Mouse (Mus musculus) gastrocnemius, adult 2 months (tissue): ENCODE measurements around the gene Nfib. TPM values are rescaled to one million over a fixed set of nuclear protein-coding genes. Genes with fewer than 3 reads are reported as not detected.

Experiments
- DNase-seq: peaks from one replicate; pipeline ENCODE4 v3.0.0; 2022
- H3K27ac ChIP-seq: fragments of 200-600 bp; 2 replicates; pipeline ENCODE4 v1.8.1; 2022; ENCODE audit warnings: mild to moderate bottlenecking
- H3K4me3 ChIP-seq: fragments of 200-600 bp; 2 replicates; pipeline ENCODE4 v1.8.1; 2022; ENCODE audit warnings: mild to moderate bottlenecking, moderate library complexity
- CTCF ChIP-seq: fragments of 200-600 bp; IDR thresholded peaks from 2 replicates; pipeline ENCODE4 v1.8.1; 2022; ENCODE audit warnings: antibody characterized with exemption, mild to moderate bottlenecking, moderate library complexity
- intact Hi-C: fragments of 180-260 bp; cut with DNase I; formaldehyde crosslinking; loops from one replicate; pipeline ENCODE4 v1.15.1; 2025
- total RNA-seq, 2 experiments: library from RNA; stranded (reverse); gene quantifications; 2 replicates each; pipeline ENCODE4 v1.2.3; 2021

Gene Nfib
- total RNA-seq, 2 experiments from 2014 or later: 67.9 to 93.6 TPM

GRCm38 (mm10) chr4:82667271-82667872 lies 38.2 kb downstream of the Nfib start:
- intact Hi-C loops: loop anchor here (5.0 kb wide), 1 partner anchor 95 kb away; no protein-coding TSS in a partner anchor
- H3K4me3 ChIP-seq: no peak overlapping the region
- no peak for DNase-seq
- no peak overlapping the region for H3K27ac ChIP-seq
- no peak for TF ChIP-seq CTCF

- TF ChIP-seq CTCF: no peak
- DNase-seq: no peak
- intact Hi-C loops: no loop called here
- no peak overlapping the region for H3K4me3 ChIP-seq
- no peak overlapping the region for H3K27ac ChIP-seq
Observed at GRCm38 (mm10) chr4:82664436-82664835, 41.1 kb downstream of the Nfib start.

GRCm38 (mm10) chr4:82663749-82664381 lies 41.7 kb downstream of the Nfib start:
- peak; percentile 46 for DNase-seq
- intact Hi-C loops: no loop called here
- peak; percentile 50 for TF ChIP-seq CTCF

GRCm38 (mm10) chr4:82662626-82663025 lies 42.9 kb downstream of the Nfib start:
- no peak for TF ChIP-seq CTCF
- Histone ChIP-seq H3K27ac (no peak overlapping the region), H3K4me3 (no peak overlapping the region)
- no peak for DNase-seq
- intact Hi-C loops: no loop called here

More at GRCm38 (mm10) chr4:82663749-82664381, 41.7 kb downstream of the Nfib start:
- no peak overlapping the region for H3K4me3 ChIP-seq
- H3K27ac ChIP-seq: no peak overlapping the region

GRCm38 (mm10) chr4:82662222-82662621 lies 43.3 kb downstream of the Nfib start:
- H3K27ac ChIP-seq: no peak overlapping the region
- no peak for DNase-seq
- H3K4me3 ChIP-seq: no peak overlapping the region
- TF ChIP-seq CTCF: no peak
- intact Hi-C loops: no loop called here

GRCm38 (mm10) chr4:82661215-82661614 lies 44.3 kb downstream of the Nfib start:
- DNase-seq: no peak
- Histone ChIP-seq H3K4me3 (no peak overlapping the region), H3K27ac (no peak overlapping the region)
- intact Hi-C loops: no loop called here
- TF ChIP-seq CTCF: no peak

- no peak overlapping the region for H3K4me3 ChIP-seq
- no peak for DNase-seq
- intact Hi-C loops: loop anchor here (10.0 kb wide), 2 partner anchors 159 to 539 kb away; no protein-coding TSS in a partner anchor
- no peak overlapping the region for H3K27ac ChIP-seq
- TF ChIP-seq CTCF: no peak
Observed at GRCm38 (mm10) chr4:82645679-82646078, 59.9 kb downstream of the Nfib start.

- intact Hi-C loops: loop anchor here (5.0 to 10.0 kb wide), 3 partner anchors 160 to 540 kb away; no protein-coding TSS in a partner anchor
- DNase-seq: no peak
- H3K27ac ChIP-seq: no peak overlapping the region
- H3K4me3 ChIP-seq: no peak overlapping the region
- TF ChIP-seq CTCF: no peak
Observed at GRCm38 (mm10) chr4:82644797-82645196, 60.8 kb downstream of the Nfib start.

GRCm38 (mm10) chr4:82643734-82644085 lies 61.8 kb downstream of the Nfib start:
- H3K27ac ChIP-seq: no peak overlapping the region
- DNase-seq: no peak
- TF ChIP-seq CTCF: no peak
- intact Hi-C loops: loop anchor here (2.0 to 10.0 kb wide), 4 partner anchors 161 to 541 kb away; no protein-coding TSS in a partner anchor
- H3K4me3 ChIP-seq: no peak overlapping the region

GRCm38 (mm10) chr4:82643022-82643733 lies 62.4 kb downstream of the Nfib start:
- TF ChIP-seq CTCF: peak; percentile 50
- intact Hi-C loops: loop anchor here (2.0 to 10.0 kb wide), 4 partner anchors 162 to 542 kb away; no protein-coding TSS in a partner anchor
- no peak overlapping the region for H3K27ac ChIP-seq
- peak; percentile 45 for DNase-seq
- no peak overlapping the region for H3K4me3 ChIP-seq

- TF ChIP-seq CTCF: no peak
- intact Hi-C loops: loop anchor here (5.0 to 10.0 kb wide), 3 partner anchors 164 to 544 kb away; no protein-coding TSS in a partner anchor
- no peak for DNase-seq
Observed at GRCm38 (mm10) chr4:82641066-82641680, 64.4 kb downstream of the Nfib start.

GRCm38 (mm10) chr4:82638251-82638650 lies 67.3 kb downstream of the Nfib start:
- no peak for DNase-seq
- no peak overlapping the region for H3K4me3 ChIP-seq
- intact Hi-C loops: no loop called here
- TF ChIP-seq CTCF: no peak
- no peak overlapping the region for H3K27ac ChIP-seq

More at GRCm38 (mm10) chr4:82641066-82641680, 64.4 kb downstream of the Nfib start:
- Histone ChIP-seq H3K27ac (peak overlapping the region; percentile 28; the same call in 1 of the 2 replicates), H3K4me3 (no peak overlapping the region)
